Mouse (Mus musculus): ENCODE data around the gene Gm20388.

Gm20388 gene

GRCm38 (mm10) chr8:122661138-122661537 is 2750.5 kb downstream of the Gm20388 start:
- in situ Hi-C loops (cut with MboI, MseI), result no loop called here

DNA sequence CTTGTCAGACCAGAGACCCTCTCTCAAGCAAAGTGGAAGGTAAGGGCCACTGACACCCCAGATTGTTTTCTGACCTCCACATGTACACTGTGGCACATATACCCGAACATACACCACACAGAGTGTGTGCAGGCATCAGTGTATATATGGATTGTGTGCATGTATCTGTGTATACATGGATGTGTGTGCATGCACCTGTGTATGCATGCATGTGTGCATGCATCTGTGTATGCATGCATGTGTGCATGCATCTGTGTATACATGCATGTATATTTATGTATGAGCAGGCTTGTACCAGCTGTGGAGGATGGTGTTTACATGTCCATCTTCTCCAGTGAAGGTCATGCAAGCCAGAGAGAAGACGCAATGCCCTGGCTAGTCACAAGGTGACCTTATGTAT is 2751.3 kb downstream of the Gm20388 start:
- in situ Hi-C loops (cut with MboI, MseI), result no loop called here

GRCm38 (mm10) chr8:122663106-122663505 is 2752.5 kb downstream of the Gm20388 start:
- in situ Hi-C loops (cut with MboI, MseI), result no loop called here

GRCm38 (mm10) chr8:122663670-122664069 is 2753.0 kb downstream of the Gm20388 start:
- in situ Hi-C loops (cut with MboI, MseI), result no loop called here

DNA sequence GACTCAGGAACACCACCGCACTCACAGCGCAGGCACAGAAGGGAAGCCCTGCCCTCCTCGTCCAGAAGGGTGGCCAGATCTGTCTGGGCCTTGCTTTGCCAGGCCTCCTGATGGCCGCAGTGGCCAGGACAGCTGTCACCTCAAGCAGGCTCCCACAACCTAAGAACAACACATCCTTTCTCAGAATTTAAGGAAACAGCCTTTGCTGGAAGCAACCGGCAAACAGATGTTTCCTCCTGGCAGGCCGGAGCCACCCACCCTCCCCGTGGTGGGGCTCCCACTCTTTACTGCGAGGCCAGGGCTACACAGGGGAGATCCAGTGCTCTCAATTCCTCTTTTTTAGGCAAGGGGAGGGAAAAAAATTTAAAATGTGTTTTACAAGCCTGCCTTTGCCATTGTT is 2754.6 kb downstream of the Gm20388 start:
- in situ Hi-C loops (cut with MboI, MseI), result no loop called here

- in situ Hi-C loops (cut with MboI, MseI), result no loop called here
Observed at GRCm38 (mm10) chr8:122665667-122666316, 2755.2 kb downstream of the Gm20388 start.

- in situ Hi-C loops (cut with MboI, MseI), result no loop called here
Observed at GRCm38 (mm10) chr8:122666338-122666764, 2755.7 kb downstream of the Gm20388 start.

DNA sequence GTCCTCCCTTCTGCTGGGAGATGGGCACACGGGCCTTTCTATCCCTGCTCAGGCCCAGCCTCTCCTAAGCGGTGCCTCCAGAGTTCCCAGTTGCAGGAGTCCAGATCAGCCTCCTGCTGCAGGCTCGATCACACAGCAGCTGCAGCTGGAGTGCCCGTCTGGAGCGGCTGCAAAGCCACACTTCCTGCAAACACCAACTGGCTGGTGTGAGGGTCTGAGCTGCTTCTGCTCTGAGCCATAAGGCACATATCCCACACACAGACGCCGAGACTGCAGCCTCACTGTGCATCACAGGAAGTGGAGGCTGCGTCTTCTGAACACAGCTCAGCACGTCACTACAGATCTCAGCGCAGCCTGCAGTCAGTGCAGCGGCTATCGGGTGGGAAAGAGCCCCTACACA is 2756.2 kb downstream of the Gm20388 start:
- in situ Hi-C loops (cut with MboI, MseI), result no loop called here

DNA sequence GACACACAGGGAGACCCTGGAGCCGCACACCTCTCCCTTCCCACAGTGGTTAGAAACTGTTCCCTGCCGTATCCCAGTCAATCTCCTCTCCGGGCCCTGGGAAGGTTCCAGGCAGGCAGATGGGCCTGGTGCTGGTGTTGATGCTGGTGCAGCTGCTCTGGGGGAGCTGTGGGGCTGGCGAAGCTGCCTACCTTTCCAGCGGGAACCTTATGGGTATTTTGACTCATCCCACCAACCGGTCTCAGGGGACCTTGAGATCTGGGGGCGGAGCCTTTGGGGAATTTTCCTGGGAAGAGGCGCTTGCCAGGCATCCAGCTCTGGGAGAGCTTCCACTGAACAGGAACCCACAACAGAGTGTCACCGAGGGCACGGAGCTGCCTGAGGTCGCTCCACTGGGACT is 2757.2 kb downstream of the Gm20388 start:
- in situ Hi-C loops (cut with MboI, MseI), result no loop called here

- in situ Hi-C loops (cut with MboI, MseI), result no loop called here
Observed at GRCm38 (mm10) chr8:122669370-122669769, 2758.7 kb downstream of the Gm20388 start.

DNA sequence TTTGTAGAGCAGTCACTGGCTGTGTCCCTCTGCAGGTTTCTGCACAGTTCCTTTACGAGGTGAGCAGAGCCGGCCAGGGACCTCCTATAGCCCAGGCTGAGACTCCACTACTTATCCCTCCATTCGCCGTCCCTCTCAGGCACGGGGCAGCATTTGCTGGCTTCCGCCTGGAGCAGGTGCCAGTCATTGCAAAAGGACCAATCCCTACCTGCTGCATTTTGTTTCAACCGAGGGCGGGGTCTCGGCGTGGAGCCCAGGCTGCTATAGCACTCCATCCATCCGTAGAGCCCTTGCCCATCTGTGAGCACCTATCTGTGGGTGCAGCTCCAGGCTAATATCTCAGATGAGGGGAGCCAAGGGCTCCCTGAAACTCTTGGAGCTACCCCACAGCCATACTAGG is 2759.4 kb downstream of the Gm20388 start:
- in situ Hi-C loops (cut with MboI, MseI), result no loop called here

- in situ Hi-C loops (cut with MboI, MseI), result no loop called here
Observed at GRCm38 (mm10) chr8:122670718-122671117, 2760.1 kb downstream of the Gm20388 start.

GRCm38 (mm10) chr8:122671894-122672293 is 2761.3 kb downstream of the Gm20388 start:
- in situ Hi-C loops (cut with MboI, MseI), result no loop called here

- in situ Hi-C loops (cut with MboI, MseI), result no loop called here
Observed at GRCm38 (mm10) chr8:122673989-122674388, 2763.3 kb downstream of the Gm20388 start.

DNA sequence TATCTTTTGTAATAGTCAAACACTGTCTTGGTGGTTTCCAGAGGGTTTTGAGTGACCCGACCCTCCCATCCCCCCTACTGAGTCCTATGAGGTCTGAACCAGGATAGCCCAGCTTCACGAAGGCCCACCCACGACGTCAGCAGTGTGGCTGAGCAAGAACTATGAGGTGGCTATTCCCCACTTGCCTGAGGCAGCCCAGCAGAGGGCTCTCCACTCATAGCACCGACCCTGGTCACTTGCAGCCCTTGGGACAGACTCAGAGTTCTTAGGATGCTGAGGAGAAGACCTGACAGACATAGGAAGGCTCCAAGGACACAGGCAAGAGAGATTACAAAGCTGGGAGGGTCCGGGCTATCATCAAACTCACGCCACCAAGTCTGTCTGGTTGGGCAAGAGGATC is 2764.4 kb downstream of the Gm20388 start:
- in situ Hi-C loops (cut with MboI, MseI), result loop anchor here (5.0 kb wide), 1 partner anchor 152 kb away; no protein-coding TSS in a partner anchor

- in situ Hi-C loops (cut with MboI, MseI), result loop anchor here (5.0 kb wide), 1 partner anchor 151 kb away; no protein-coding TSS in a partner anchor
Observed at GRCm38 (mm10) chr8:122675596-122676420, 2765.2 kb downstream of the Gm20388 start.

GRCm38 (mm10) chr8:122676621-122677480 is 2766.2 kb downstream of the Gm20388 start:
- in situ Hi-C loops (cut with MboI, MseI), result loop anchor here (5.0 kb wide), 1 partner anchor 150 kb away; no protein-coding TSS in a partner anchor

DNA sequence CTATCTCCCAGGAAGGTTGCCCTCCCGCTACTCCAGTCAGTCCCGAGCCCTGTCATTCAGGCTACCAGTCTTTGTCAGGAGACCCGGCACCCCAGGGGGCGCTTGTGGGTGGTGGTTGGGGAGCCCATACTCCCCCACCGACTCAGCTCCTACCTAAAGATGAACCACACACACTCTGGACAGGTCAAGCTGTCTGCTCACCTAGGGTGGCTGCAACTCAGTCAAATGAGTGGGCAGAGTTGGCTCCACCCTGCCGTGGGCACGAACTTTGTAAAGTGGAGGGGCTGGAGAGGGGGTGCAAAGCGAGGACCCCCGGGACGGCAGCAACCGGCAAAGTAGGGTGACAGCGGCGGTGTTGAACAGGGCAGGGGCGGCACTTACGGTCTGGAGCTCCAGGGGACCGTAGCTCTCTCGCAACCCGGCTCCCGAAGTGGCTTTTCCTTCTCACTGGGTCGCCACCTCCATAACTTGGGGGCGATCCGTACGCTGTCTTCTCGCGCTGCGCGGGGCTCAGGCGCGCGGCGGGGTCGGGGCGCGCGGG is 2766.9 kb downstream of the Gm20388 start:
- in situ Hi-C loops (cut with MboI, MseI), result loop anchor here (5.0 kb wide), 1 partner anchor 150 kb away; no protein-coding TSS in a partner anchor

GRCm38 (mm10) chr8:122678061-122678895 is 2767.6 kb downstream of the Gm20388 start:
- in situ Hi-C loops (cut with MboI, MseI), result loop anchor here (5.0 kb wide), 1 partner anchor 149 kb away; no protein-coding TSS in a partner anchor

- in situ Hi-C loops (cut with MboI, MseI), result loop anchor here (5.0 kb wide), 1 partner anchor 148 kb away; no protein-coding TSS in a partner anchor
Observed at GRCm38 (mm10) chr8:122678896-122679210, 2768.2 kb downstream of the Gm20388 start.

Measured in T-helper 1 cell (primary cell).